Mouse (Mus musculus) embryonic facial prominence, embryonic 14.5 days (tissue): ENCODE data around the gene Itgad. TPM values are rescaled to one million over a fixed set of nuclear protein-coding genes. Genes with fewer than 3 reads are reported as not detected.

Experiments
- ATAC-seq: fragments of 200-750 bp; cut with Nextera tagmentation; 2 replicates; pipeline ENCODE4 v1.8.0; 2017; ENCODE audit warnings: low read depth, moderate number of reproducible peaks, moderate TSS enrichment
- DNase-seq: peaks from one replicate; pipeline ENCODE4 v3.0.0-alpha.2; 2015; ENCODE audit warnings: low spot score
- H3K27ac ChIP-seq: fragments of 300-500 bp; sonication (generic); replicated peaks from 2 replicates; pipeline ENCODE4 v1.5.1; 2014; ENCODE audit warnings: low read depth, mild to moderate bottlenecking, low read length, moderate library complexity
- H3K27me3 ChIP-seq: fragments of 300-500 bp; sonication (generic); replicated peaks from 2 replicates; pipeline ENCODE4 v1.6.1; 2014; ENCODE audit warnings: low read length; ENCODE audit not compliant: control insufficient read depth, insufficient read depth
- H3K36me3 ChIP-seq: fragments of 300-500 bp; sonication (generic); 2 replicates; pipeline ENCODE4 v1.6.1; 2014; ENCODE audit warnings: low read length, mixed read lengths; ENCODE audit not compliant: control insufficient read depth, insufficient read depth
- H3K4me1 ChIP-seq: fragments of 300-500 bp; sonication (generic); 2 replicates; pipeline ENCODE4 v1.6.1; 2014; ENCODE audit warnings: antibody characterized with exemption, low read length; ENCODE audit not compliant: control insufficient read depth, insufficient read depth
- H3K4me2 ChIP-seq: fragments of 300-500 bp; sonication (generic); 2 replicates; pipeline ENCODE4 v1.6.1; 2014; ENCODE audit warnings: low read depth, mild to moderate bottlenecking, low read length, moderate library complexity, mixed read lengths
- H3K4me3 ChIP-seq: fragments of 300-500 bp; sonication (generic); 2 replicates; pipeline ENCODE4 v1.5.1; 2014; ENCODE audit warnings: low read depth, mild to moderate bottlenecking, low read length
- H3K9ac ChIP-seq: fragments of 300-500 bp; sonication (generic); 2 replicates; pipeline ENCODE4 v1.6.1; 2014; ENCODE audit warnings: low read depth, mild to moderate bottlenecking, low read length, moderate library complexity, mixed read lengths
- H3K9me3 ChIP-seq: fragments of 300-500 bp; sonication (generic); 2 replicates; pipeline ENCODE4 v1.6.1; 2016; ENCODE audit warnings: low read length; ENCODE audit not compliant: control insufficient read depth
- WGBS: fragments of 180-500 bp; shearing (Covaris S2); extraction: QIAGEN DNeasy Blood & Tissue Kit; methylation state at CpG from one replicate; pipeline ENCODE4 v1.1.7; 2014; 5-methylcytosine and 5-hydroxymethylcytosine counted together
- polyA plus RNA-seq: library from polyadenylated mRNA; unstranded; fragments of >200 nt; fragmentation: Nextera tagmentation; extraction: Ambion mirVana; gene quantifications from 2 replicates; pipeline ENCODE4 v1.2.1, GENCODE M21; 2014

Itgad gene
- polyA plus RNA-seq, 1 experiment from 2014 or later, result not detected

DNA sequence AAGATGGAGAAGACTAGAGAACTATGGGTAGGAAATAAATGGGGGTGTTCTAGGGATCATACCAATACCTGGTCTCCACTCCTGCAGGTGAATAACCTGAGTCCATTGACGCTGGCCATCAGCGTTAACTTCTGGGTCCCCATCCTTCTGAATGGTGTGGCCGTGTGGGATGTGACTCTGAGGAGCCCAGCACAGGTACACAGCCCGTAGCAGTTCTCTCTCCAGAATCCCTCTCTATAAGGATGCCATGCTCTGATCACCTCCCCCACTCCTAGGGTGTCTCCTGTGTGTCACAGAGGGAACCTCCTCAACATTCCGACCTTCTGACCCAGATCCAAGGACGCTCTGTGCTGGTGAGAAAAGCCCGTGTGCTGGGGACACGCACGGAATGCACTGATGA, 48.9 kb downstream of the Itgad start:
- Histone ChIP-seq H3K4me1 (no peaks in the 10 kb centered on the region), H3K36me3 (no peaks in the 10 kb centered on the region), H3K9me3 (no peaks in the 10 kb centered on the region), H3K4me3 (no peak overlapping the region), H3K27me3 (no peaks in the 10 kb centered on the region), H3K4me2 (no peak overlapping the region), H3K9ac (no peak overlapping the region), H3K27ac (no peak overlapping the region)
- 83% methylated on average over 9 of the region's 9 CpGs for WGBS
- DNase-seq, result no peak
- ATAC-seq, result no peak

- H3K4me2 ChIP-seq, result no peak overlapping the region
- H3K4me3 ChIP-seq, result no peak overlapping the region
- no peaks in the 10 kb centered on the region for H3K36me3 ChIP-seq
- no peaks in the 10 kb centered on the region for H3K27me3 ChIP-seq
- H3K4me1 ChIP-seq, result no peaks in the 10 kb centered on the region
- ATAC-seq, result no peak
- no peak overlapping the region for H3K27ac ChIP-seq
- DNase-seq, result no peak
- H3K9me3 ChIP-seq, result no peaks in the 10 kb centered on the region
- 89% methylated on average over 8 of the region's 8 CpGs for WGBS
- no peak overlapping the region for H3K9ac ChIP-seq
Measured at GRCm38 (mm10) chr7:128204179-128204578, 50.0 kb downstream of the Itgad start.

GRCm38 (mm10) chr7:128205695-128206094, 51.5 kb downstream of the Itgad start:
- ATAC-seq, result no peak
- no peaks in the 10 kb centered on the region for H3K36me3 ChIP-seq
- no peak for DNase-seq
- no peaks in the 10 kb centered on the region for H3K4me1 ChIP-seq
- H3K4me3 ChIP-seq, result no peak overlapping the region
- no peak overlapping the region for H3K9ac ChIP-seq
- no peak overlapping the region for H3K4me2 ChIP-seq
- H3K27ac ChIP-seq, result no peak overlapping the region
- H3K27me3 ChIP-seq, result no peaks in the 10 kb centered on the region
- 77% methylated on average over 18 of the region's 18 CpGs for WGBS
- H3K9me3 ChIP-seq, result no peaks in the 10 kb centered on the region

DNA sequence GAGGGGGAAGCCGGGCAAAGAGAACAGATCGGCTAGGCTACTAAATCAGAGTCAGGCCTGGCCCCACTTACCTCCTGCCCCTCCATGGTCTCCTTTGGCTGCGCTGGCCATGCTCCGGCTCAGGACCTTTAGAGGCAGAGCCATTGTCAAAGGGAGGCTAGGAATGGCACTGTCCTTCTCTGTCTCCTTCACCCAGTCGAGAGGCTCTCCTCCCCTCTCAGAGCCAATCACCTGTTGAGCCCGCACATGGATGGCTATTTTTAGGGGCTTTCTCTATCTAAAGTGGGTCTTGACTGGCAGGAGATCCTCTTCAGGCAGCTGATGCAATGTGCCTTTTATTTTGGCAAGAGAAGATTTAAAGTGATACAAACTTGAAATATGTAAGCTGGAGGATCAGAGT, 52.0 kb downstream of the Itgad start, which contains the start of gene Cox6a2:
Cox6a2 (minus strand) TSS at position 236 of the 400 bp plus-strand sequence.
- ATAC-seq (no peak), DNase-seq (no peak)
- Histone ChIP-seq H3K4me1 (no peaks in the 10 kb centered on the region), H3K4me3 (no peak within 1 kb of the TSS), H3K36me3 (no peaks in the 10 kb centered on the region), H3K27me3 (no peaks in the 10 kb centered on the region), H3K4me2 (no peak within 1 kb of the TSS), H3K9ac (no peak within 1 kb of the TSS), H3K27ac (no peak within 1 kb of the TSS), H3K9me3 (no peaks in the 10 kb centered on the region)
- 89% methylated on average over 6 of the region's 6 CpGs for WGBS

DNA sequence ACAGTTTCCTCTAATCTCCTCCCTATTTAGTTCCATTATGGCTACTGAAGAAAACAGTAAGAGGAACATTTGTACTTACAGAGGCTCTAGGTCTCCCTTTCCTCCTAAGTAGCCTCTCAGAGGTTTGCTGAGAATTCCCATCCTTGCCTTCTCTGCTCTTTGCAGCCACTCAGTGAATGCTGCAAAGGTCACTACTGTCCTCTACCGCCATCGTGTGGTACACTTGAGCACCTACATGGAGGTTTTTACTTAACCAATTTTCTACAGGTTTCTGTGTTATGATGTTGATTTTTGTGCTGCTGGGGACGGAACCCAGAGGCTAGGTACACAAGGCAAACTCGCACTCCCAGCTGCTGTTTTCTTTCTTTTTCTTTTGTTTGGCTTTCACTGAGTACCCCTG, 54.0 kb downstream of the Itgad start:
- Histone ChIP-seq H3K27me3 (no peaks in the 10 kb centered on the region), H3K9me3 (no peaks in the 10 kb centered on the region), H3K36me3 (no peaks in the 10 kb centered on the region), H3K4me2 (no peak overlapping the region), H3K27ac (no peak overlapping the region), H3K4me1 (no peaks in the 10 kb centered on the region), H3K9ac (no peak overlapping the region), H3K4me3 (no peak overlapping the region)
- WGBS, result 7% methylated on average over 4 of the region's 4 CpGs
- ATAC-seq (no peak), DNase-seq (peak; percentile 82)

- WGBS, result 45% methylated on average over 3 of the region's 3 CpGs
- no peak overlapping the region for H3K27ac ChIP-seq
- H3K9ac ChIP-seq, result no peak overlapping the region
- no peaks in the 10 kb centered on the region for H3K4me1 ChIP-seq
- DNase-seq, result no peak
- ATAC-seq, result no peak
- H3K4me3 ChIP-seq, result no peak overlapping the region
- no peaks in the 10 kb centered on the region for H3K36me3 ChIP-seq
- H3K4me2 ChIP-seq, result no peak overlapping the region
- no peaks in the 10 kb centered on the region for H3K27me3 ChIP-seq
- no peaks in the 10 kb centered on the region for H3K9me3 ChIP-seq
Measured at GRCm38 (mm10) chr7:128209826-128210225, 55.6 kb downstream of the Itgad start.

DNA sequence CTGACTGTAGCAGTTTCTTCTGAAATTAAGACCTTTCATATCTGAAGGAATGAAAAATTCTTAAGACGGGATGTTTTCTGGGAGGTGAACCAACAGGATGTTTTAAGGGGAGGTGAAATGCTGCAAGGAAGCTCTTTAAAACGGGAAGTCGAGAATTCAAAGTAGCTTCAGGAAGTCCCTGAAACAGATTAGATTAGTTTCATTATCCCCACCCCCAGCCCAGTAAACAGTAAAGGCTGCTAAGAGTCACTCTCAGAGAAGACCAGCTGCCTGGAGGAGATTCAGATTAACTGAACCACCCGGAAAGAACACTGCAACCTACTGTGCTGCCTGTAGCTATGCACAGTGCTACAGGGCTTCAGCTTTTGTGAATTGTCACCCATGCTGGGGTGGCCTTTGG, 65.8 kb downstream of the Itgad start:
- Histone ChIP-seq H3K27me3 (no peaks in the 10 kb centered on the region), H3K27ac (no peak overlapping the region), H3K4me1 (no peaks in the 10 kb centered on the region), H3K36me3 (no peaks in the 10 kb centered on the region), H3K9ac (no peak overlapping the region), H3K4me2 (no peak overlapping the region), H3K4me3 (no peak overlapping the region), H3K9me3 (no peaks in the 10 kb centered on the region)
- DNase-seq, result no peak
- WGBS, result 75% methylated on average over 4 of the region's 4 CpGs
- no peak for ATAC-seq

DNA sequence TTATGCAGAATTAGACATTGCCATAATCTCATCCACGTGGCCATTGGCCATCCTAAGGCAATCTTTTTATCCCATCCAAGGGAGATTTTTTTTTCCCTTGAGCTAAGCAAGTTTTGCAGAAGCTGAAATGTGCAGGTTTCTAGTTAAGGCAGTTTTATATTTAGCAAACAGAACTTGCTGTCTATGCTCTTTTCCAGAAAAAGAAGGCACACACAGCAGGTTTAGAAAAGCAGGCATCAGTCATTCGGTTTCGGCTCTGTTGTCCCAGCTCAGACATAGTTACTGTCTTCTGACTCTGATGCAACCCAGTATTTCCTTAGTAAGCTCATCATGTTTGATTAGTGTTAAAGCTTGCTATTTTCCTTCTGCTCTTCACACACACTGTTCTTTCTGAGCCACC, 66.8 kb downstream of the Itgad start:
- Histone ChIP-seq H3K27ac (no peak overlapping the region), H3K4me3 (no peak overlapping the region), H3K27me3 (no peaks in the 10 kb centered on the region), H3K9ac (no peak overlapping the region), H3K4me1 (no peaks in the 10 kb centered on the region), H3K9me3 (no peaks in the 10 kb centered on the region), H3K4me2 (no peak overlapping the region), H3K36me3 (no peaks in the 10 kb centered on the region)
- WGBS, result 84% methylated on average over 3 of the region's 3 CpGs
- no peak for DNase-seq
- no peak for ATAC-seq

GRCm38 (mm10) chr7:128231741-128232140, 77.6 kb downstream of the Itgad start:
- Histone ChIP-seq H3K36me3 (no peaks in the 10 kb centered on the region), H3K27ac (no peak overlapping the region), H3K9ac (no peak overlapping the region), H3K4me3 (no peak overlapping the region), H3K9me3 (0 out of 2 replicates have a peak, but pooled peaks cover under 1% of the 10 kb centered on the region), H3K4me2 (no peak overlapping the region), H3K27me3 (no peaks in the 10 kb centered on the region), H3K4me1 (no peaks in the 10 kb centered on the region)
- DNase-seq (no peak), ATAC-seq (no peak)
- WGBS, result 38% methylated on average over 8 of the region's 8 CpGs
